Mouse (Mus musculus) embryonic fibroblast, embryonic 13.5 days (primary cell): ENCODE measurements at regions not wholly inside any gene's neighbourhood (a gene's known extent, or its start where the extent isn't known, plus 50 kb on each side); places are given as distances from the start of the nearest gene placed in this dataset.

Experiments used
- CTCF ChIP-seq: IDR thresholded peaks from 2 replicates; pipeline ENCODE4 v1.5.1; 2011; ENCODE audit warnings: mild to moderate bottlenecking, control low read depth, low read length, moderate library complexity, borderline replicate concordance; ENCODE audit not compliant: insufficient read depth
- POLR2A ChIP-seq: IDR thresholded peaks from 2 replicates; pipeline ENCODE4 v1.6.1; 2011; ENCODE audit warnings: low read depth, mild to moderate bottlenecking, control low read depth, low read length, moderate library complexity

- TF ChIP-seq CTCF, result no peak
- no peak for TF ChIP-seq POLR2A
These were observed 366.4 kb upstream of the 3110018I06Rik start for GRCm38 (mm10) chr12:107121990-107122389.
